Mouse (Mus musculus) thymus, postnatal 4 days (tissue): ENCODE results near the gene Plscr4.

Source experiments
- DNase-seq: peaks from one replicate; pipeline ENCODE4 v3.0.0; 2021

Plscr4 gene

DNA sequence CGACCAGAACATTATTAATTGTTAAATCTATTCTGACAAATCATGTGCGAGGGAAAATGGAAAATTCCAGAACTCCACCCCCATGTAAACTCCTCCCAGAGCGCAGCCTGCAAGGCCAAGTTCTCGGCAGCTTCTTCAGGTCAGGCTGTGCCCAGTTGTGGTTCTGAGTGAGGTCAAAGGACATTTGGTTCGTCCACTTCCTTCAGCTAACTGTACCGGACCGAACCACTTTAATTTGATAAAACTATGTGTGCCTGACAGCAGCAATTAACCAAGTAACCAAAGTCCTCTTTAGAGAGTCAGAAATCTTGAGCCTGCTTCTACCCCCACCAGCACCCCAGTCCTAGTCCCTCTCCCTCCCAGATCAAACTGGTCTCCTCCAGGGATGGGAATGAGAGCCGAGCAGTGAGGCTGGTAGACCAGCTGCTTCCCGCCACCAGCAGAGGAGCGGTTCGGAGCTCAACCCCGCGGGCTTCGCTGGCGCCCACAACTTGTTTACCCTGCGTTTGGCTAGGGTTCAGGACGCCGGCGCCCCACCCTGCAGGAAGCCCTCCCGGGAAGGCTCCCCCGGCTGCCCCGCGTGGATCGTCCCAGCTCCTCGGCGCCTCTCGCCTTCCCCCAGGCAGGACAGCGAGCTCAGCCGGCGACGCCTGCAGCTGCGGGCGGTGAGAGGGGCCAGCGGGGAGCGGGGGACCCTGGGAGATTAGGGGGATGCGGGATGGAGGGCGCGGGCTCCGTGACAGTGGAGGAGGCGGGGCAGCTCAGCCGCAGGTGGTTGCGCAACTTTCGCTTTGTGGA is at the start of gene Plscr4:
TSS of gene Plscr4 (plus strand) at position 113 of the 798 bp plus-strand sequence.
- peak; percentile 67 for DNase-seq

DNA sequence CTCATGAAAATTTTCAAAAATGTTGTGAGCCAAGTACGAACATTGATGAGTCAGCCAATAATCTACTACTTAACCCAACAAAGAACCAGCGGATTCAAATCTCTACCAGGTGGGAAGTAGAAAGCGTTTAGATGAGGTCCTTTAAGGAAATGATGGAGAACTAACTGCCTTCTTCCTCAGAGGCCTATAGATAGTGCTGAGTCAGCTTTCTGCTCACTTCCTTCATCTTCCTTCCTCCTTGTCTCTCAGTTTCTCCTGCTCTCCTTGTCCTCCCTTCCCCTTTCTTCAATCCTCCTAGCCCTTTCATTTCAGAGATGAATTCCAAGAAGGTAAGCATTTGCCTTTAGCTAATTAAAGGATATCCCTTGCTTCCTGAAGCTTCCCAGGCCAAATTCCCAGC is 46.9 kb upstream of the Plscr4 start:
- no peak for DNase-seq

DNA sequence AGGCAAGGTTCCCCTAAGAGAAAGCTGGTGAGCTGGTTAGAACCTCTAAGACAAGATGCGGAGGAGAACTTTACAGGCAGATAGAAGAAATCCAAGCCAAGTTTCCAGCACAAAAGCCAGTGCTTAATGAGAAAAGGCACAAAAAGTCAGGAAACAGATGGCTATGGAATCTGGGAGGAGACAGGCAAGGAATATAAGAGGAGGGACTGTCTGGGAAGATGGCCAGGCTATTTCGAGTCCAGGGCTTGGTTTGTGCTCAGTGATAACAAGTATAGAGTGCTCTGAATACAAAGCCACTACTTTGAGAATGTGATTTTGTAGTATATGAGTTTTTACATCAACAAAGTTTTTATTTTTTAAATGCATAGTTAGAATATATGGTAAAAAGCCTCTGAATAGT is 45.1 kb upstream of the Plscr4 start:
- DNase-seq: no peak

DNA sequence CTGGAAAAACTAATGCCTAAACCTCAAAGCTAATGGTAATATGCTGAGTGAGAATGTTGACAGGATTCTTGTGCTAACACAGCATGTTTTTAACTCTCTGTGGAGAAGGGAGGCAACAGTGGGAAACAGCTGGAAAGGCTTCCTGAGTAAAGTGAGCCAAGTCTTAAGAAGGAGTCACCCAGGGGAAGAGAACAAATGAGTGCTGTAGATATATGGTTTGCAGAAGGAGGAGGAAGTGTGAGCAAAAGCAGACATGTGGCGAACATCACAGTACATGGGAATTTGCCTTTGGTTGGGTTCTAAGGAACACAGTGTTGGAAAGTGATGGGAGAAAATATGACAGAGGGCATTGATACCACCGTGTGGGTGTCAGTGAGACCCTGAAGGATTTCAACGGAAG is 43.5 kb upstream of the Plscr4 start:
- no peak for DNase-seq

DNA sequence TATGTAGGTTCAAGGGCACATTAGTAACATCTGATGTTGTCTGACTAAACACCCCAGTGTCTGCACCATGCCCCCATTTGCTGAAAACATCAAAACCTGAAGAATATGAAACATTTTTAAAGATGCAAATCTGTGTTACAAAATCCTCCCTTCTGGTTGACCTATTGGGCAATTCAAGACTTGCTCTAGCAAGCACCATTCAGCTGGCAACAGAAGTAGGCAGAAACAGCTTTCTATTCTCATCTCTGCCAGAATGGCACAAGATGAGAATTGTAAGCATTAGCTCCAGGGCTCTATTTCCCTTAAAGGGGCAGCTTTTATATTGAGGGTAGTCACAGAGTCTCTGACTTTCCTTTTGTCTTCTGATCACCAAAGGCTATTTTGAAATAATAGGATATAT is 19.4 kb upstream of the Plscr4 start:
- DNase-seq: no peak

DNA sequence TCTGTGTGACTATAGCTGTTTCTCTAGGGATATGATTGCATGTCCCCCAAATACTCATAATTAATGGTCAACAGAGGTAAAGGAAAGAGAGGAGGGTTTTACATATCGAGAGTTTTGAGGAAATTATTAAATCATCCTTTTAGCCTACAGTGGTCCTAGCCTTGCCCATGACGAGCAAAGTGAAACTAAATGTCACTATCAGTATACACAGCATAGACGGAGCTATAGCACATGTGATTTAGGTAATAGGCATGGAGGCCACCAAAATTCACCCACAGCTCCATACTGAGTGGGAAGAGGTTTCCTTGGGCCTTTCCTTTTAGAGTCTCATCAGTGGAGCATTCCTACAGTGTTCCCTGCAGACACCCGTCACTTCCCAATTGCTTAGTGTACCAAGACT is 15.7 kb upstream of the Plscr4 start:
- no peak for DNase-seq

DNA sequence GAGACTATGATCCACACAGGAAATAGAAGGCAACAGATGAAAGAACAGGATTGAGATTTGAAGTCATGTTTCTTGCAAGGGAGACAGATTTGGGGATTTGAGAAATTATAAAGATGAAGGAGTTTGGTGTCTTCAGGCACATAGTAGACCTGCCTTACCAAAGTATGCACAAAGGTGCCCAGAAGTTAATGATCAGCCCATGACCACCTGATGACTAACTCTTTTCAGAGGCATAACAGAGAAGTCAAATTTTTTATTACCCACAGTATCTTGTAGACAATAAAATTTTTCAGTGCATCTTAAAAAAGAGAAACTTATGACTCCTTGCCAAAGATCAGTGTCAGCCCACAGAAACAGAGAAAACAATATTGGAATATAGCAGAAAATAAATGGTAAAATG is 12.6 kb upstream of the Plscr4 start:
- no peak for DNase-seq

DNA sequence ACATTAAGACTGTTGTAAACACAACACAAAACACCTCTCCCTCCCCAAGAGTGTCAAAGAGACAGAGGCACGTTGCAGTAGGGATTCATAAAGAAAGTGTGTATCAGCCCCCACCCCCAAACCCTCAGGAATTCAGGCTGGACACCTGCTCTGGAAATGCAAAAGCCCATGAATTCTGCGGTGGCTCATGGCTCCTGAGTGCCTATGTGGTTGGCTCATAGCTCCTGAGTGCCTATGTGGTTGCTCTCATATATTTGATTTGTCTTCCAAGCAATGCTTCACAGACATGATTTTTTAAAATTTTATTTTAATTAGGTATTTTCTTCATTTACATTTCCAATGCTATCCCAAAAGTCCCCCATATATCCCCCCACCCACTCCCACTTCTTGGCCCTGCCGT is 568 bp upstream of the Plscr4 start:
- DNase-seq: no peak

DNA sequence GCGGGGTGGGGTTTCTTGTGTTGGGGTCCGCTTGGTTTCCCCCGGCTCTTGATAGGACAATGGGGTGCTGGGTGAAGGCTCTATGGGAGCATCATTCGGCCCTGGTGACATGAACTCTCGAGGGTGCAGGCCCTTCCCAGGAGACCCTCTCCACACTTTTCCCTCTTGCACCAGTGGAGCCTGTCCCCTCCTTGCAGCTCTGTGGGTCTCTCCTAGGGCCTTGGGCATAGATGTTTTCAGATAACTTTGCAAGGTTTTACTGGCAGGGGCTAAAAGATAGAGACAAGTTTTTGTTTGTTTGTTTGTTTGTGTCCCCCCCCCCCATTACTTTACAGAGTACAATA is 858 bp downstream of the Plscr4 start:
- no peak for DNase-seq

DNA sequence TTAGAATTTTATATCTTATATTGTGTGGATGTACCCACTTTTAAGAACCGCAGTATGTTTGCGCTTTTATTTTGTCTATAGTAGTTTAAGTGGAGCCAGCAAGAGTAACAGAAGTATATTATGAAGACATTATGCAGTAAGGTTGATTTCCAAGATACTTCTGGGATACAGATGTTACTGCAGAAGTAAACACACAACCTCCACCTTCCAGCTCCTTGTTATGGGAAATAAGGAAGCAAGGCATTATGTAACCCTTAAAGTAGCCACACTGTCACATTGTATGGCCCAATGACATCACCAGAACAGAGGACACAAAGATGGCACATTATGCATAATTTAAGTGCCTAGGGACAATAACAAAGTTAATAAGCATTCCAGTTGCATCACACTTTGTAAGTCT is 1.2 kb downstream of the Plscr4 start:
- DNase-seq: no peak

DNA sequence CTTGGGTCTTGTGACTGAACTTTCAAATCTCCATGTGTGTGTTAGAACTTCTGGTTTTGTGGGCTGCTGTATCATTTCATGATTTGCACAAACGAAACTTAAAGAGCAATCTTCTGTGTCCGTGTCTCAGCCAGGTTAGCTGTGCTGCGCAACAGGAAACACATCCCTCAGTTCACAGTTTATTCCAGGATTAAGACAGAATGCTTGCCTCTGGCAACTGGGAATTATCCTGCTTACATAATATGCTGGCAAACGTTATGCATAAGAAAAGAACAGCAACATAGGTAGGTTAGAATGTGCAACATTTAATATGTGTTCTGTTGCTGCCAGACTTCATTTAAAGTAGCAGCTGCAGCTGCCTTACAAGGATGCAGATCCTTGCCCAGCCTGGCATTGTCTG is 10.6 kb downstream of the Plscr4 start:
- no peak for DNase-seq

DNA sequence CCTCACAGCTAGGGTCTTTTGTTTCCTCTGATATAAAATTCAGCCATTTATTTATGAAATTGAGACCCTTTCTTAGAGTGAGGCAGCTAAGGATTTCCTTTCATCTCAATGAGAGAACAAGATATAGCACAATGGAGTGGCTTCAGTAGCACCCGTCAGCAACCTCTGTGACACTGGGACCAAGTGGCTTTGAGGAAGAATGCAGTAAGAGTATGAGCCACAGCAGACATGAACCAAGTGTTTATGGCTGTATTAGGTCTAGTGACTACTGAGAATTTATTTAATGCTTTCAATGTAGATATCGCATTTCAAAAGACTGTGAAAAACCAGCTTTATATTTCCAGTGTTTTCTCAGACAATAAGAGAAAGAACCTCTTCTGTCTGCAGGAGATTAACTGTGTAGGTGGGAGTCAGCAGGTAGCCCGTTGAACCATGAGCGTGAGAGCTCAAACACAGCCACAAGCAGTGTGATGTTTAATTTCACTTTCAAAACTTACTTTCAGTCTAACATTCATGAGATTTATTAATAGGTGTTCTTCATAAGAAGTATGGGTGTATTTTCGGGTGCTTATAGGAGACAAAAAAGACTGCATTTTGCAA is 15.2 kb downstream of the Plscr4 start:
- no peak for DNase-seq

DNA sequence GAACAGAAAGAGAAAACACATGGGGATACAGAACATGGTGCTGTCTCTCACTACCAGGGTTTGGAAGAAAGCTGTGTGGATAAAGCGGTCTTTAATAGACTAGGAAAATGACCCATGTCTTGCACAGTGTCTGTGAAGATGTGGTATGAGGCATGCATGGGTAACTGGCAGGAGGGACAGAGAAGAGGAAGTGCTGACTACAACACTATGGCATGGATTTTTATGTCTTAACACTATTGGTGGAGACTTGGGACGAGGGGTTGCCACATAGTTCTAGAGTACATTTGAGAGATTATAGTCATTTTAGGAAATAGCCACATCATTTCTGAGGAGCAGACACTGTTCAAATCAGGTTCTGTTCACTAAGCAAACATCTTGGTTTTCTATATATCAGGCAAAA is 16.0 kb downstream of the Plscr4 start:
- DNase-seq: no peak

DNA sequence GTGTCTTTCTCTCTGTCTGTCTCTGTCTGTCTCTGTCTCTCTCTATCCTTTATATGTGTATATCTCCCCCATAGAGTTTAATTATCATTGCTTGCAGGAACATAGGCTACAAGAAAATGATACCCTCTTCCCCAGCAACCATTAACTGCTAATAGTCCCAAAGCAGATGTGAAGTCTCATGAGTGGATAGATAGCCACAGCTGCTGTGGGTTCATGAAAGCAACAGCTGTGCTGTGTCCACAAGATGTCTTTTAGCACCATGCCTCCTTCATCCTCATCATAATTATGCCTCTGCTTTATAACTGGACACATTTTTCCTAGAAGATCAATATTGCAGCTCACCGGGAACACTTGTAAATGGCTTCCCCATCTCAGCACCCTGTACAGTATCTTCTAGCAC is 17.1 kb downstream of the Plscr4 start:
- DNase-seq: no peak

DNA sequence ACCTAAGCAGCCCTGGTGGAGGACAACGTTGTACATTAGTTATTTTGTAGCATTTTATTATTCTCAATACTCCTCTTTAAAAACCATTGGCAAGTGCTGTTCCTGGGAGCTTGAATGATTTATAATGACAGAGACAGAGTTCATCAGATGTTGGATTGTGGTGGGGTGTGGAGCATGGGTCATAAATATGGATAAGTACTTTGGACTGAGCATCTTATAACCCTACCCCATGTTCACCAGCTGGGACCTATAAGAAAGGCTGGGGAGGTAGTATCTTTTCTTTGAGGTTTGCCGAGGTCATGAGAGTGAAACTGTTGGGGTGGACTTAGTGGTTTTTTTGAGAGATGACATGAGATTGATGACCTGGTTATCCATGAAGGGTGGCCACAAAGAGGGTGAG is 24.5 kb downstream of the Plscr4 start:
- no peak for DNase-seq

DNA sequence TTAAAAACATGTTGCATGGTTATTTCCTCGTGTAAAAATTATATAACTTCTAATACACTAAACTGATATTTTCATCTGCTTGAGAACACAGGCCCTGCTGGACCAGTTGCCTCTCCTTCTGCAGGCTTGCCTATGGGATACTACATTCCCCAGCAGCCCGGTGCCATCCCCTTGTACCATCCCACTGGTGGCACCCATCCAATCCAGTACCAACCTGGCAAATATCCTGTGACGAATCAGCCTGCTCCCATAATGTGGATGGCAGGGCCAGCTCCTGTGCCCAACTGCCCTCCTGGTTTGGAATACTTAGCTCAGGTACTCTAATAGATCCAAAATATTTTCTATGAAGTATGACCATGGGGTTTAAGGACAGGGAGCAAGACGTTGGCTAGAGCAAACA is 25.4 kb downstream of the Plscr4 start:
- no peak for DNase-seq

DNA sequence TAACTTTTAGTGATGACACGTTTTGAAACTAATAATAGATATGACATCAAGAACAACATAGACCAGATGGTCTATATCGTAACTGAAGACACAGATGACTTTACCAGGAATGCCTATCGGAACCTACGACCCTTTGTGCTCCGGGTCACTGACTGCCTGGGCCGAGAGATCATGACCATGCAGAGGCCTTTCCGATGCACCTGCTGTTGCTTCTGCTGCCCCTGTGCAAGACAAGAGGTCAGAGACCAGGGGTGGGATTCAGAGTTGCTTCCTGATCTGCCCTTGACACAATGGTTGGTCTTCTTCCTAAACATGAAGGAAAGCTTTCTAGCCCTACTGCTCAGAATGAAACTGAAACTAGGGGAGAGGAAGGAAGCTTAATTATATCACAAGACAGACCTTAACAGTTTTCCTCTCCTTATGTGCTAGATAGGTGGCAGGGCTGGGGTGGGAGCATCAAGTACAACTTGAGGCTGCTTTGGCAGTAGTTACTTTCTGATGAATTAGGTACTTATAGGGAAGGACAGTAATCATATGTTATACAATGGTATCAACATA is 27.6 kb downstream of the Plscr4 start:
- DNase-seq: no peak

DNA sequence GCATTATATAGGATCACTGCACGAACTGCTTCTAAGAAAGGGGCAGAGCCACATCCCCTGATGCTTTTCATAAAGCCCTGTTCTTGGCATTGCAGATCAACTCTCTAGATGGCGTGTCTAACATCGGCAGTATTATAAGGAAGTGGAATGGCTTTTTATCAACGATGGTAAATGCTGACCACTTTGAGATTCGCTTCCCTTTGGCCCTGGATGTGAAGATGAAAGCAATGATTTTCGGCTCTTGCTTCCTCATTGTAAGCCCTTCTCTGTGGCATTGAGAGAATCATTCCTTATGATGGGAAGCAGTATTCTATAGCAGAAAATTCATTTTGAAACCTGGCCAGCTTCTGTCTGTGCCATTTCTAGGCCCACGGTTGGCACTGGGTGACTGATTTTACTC is 32.7 kb downstream of the Plscr4 start:
- no peak for DNase-seq

DNA sequence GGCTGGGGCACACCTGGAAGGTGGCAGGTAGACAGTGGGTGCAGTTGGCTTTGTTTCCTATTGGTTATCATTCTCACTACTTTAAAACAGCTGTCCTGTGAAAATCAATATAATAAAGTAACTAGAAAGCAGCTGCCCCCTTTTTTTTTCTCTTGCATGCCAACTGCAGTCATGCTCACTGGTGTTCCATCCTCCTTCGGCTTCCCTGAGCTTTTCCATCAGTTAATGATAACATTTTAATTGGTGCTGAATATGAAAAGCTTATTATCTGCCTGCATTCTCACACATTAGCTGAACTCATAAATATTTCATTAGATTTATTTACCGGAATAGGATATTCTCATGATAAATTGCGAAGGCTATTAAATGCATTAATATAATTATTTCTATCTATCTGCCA is 33.1 kb downstream of the Plscr4 start:
- DNase-seq: no peak

DNA sequence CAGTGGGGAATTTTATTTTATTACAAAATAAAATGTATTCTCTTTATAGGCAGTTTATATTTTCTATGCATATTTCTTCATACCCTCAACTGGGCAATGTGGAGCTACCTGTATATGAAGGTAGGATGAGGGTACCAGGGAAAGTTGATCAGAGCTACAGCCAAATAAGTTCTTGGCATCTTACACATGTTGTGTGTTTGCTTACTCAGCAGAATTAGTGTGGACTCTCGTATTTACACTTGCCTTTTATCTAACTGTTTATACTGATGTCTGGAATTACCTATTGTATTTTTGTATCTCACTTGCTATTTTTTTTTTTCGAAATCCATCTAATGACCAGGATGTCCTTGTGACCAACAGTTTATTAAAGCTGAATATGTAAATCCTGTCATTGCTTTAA is 34.1 kb downstream of the Plscr4 start:
- no peak for DNase-seq

DNA sequence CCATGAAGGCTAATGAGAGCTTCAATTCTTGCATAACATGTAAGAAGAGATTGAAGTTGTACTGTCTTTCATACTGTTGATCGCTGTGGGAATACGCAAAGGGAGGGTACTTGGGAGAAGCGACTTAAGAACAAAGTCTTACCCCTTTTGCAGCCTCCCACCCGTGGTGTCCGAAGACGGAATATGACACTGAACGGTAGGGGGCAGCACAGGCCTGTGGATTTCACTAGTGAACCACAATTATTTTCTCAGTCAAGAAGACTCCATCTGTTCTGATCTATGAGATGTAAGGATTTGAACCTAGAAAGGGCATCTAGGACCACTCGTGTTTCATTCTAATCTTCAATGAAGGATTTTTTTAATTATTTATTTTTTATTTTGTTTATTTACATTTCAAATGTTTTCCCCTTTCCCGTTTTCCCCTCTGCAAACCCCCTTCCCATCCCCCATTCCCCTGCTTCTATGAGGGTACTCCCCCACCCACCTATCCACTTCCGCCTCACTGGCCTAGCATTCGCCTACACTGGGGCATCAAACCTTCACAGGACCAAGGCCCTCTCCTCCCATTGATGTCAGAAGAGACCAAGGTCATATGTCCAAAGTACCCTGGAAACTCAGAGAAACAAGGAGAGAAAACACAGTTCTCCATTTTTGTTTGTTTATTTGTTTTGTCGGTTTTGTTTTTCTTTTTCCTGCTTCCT is 42.7 kb downstream of the Plscr4 start:
- peak; percentile 95 for DNase-seq

DNA sequence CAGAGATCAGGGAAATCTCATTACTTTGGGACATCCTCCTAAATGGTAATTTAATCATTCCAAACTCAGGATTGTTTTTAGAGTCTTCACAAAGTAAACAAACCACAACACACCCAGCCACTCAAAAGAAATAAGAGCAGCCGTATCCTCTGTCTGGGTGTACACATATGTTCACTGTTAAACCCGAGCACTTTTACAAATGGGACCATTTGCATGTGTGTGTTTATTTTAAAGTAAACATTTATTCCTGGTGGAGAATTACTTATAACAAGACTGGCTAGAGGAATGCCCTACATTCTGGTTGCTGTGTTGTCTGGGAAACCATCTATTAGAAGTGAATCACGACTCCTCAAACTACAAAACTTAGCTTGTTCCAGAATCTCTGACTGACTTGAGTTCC is 47.1 kb downstream of the Plscr4 start:
- DNase-seq: no peak

DNA sequence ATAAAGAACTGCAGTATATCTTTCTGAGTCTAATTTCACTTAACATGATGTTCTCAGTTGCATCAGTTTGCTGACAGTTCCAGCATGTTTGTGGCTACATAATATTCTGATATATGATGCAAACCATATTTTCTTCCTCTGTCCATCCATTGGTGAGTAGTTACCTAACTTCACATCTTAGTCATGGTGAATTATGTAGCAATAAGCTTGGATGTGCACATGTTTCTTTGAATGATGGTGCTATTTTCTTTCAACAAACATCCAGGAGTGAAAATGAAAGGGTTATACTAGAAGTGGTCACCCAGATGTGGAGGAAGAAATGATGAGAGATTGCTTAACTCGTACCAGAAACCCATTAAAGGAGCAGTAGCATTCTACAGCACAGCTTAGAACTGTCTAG is 47.7 kb downstream of the Plscr4 start:
- DNase-seq: no peak

DNA sequence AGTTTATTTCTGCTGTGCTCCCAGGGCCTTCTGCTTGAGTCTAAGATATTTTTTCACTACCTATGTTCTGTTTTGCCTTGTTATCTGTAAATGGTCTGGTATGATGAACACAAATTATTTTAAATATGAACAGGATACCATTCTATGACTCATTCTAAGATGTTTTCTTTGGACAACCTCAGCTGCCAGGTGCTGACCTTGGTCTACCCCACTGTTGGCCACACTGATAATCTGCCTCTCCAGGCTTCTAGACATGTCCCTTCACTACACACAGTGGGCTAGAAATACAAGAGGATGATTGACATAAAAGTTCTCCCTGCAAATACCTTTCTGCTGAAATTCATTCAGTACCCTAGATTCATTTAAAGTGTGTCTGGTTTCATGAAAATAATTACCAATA is 54.5 kb downstream of the Plscr4 start:
- DNase-seq: no peak
